33 mouse cellular contexts compared by ENCODE assay signal in the genomic region with DNA sequence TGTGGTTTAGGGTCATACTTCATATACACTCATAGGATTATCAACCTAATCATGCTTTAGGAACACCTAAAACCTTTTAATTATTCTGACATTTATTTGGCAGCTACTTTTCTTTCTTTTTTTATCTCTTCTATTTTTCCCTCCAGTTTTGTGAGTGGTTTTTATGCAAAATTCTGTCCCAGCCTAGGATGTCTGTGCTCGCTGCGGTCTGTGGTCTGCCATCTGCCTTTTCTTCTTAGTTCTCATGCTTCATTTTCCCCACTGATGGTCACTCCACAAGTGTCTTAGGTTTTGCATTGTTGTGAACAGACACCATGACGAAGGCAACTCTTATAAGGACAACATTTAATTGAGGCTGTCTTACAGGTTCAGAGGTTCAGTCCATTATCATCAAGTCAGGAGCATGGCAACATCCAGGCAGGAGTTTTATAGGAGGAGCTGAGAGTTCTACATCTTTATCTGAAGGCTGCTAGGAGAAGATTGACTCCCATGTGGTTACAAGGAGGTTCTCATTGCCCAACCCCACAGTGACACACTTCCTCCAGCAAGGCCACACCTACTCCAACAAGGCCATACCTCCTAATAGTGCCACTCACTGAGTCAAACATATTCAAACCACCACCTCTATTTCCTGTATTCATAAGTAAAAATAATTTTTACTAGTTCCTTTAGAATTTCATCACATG.
"Had no signal": no experiment of that assay in that cellular context is flagged by ENCODE, and none has a peak within 500 bp of the region (broad histone marks: within the 10 kb centered on the region; RNA-seq: fewer than 3 reads in every experiment).

No protein-coding gene starts in this region.

- H3K9me3 ChIP-seq: heart, embryonic 13.5 days; heart, embryonic 15.5 days; hindbrain, embryonic 10.5 days; hindbrain, embryonic 12.5 days; hindbrain, embryonic 13.5 days; hindbrain, embryonic 15.5 days; intestine, embryonic 15.5 days; kidney, embryonic 15.5 days had no signal

- H3K4me1 ChIP-seq: heart, embryonic 13.5 days; heart, embryonic 15.5 days; hindbrain, embryonic 10.5 days; hindbrain, embryonic 12.5 days; hindbrain, embryonic 13.5 days; hindbrain, embryonic 15.5 days; intestine, embryonic 15.5 days; kidney, embryonic 15.5 days had no signal

- ATAC-seq: hindbrain, embryonic 16.5 days; hindbrain, postnatal 0 days; inflammation-experienced regulatory T-cells, adult 6 months; intestine, embryonic 15.5 days; intestine, embryonic 16.5 days; intestine, postnatal 0 days had no signal

- H3K27ac ChIP-seq: heart, embryonic 13.5 days; heart, embryonic 15.5 days; hindbrain, embryonic 10.5 days; hindbrain, embryonic 12.5 days; hindbrain, embryonic 13.5 days; hindbrain, embryonic 14.5 days; hindbrain, embryonic 15.5 days; hindbrain, postnatal 0 days; intestine, embryonic 15.5 days; kidney, embryonic 15.5 days; kidney, postnatal 0 days; layer of hippocampus, adult 2 months; left cerebral cortex, adult 2 months had no signal

- H3K36me3 ChIP-seq: heart, embryonic 13.5 days; heart, embryonic 15.5 days; hindbrain, embryonic 10.5 days; hindbrain, embryonic 12.5 days; hindbrain, embryonic 13.5 days; hindbrain, embryonic 15.5 days; intestine, embryonic 15.5 days; kidney, embryonic 15.5 days had no signal

- H3K27me3 ChIP-seq: heart, embryonic 13.5 days; heart, embryonic 15.5 days; hindbrain, embryonic 12.5 days; hindbrain, embryonic 13.5 days; hindbrain, embryonic 15.5 days; intestine, embryonic 15.5 days; kidney, embryonic 15.5 days had no signal

- H3K9ac ChIP-seq: heart, embryonic 13.5 days; heart, embryonic 15.5 days; hindbrain, embryonic 12.5 days; hindbrain, embryonic 13.5 days; hindbrain, embryonic 14.5 days; hindbrain, embryonic 15.5 days; intestine, embryonic 15.5 days; kidney, embryonic 15.5 days had no signal

- H3K4me3 ChIP-seq: heart, embryonic 13.5 days; heart, embryonic 15.5 days; hindbrain, embryonic 10.5 days; hindbrain, embryonic 12.5 days; hindbrain, embryonic 13.5 days; hindbrain, embryonic 15.5 days; intestine, embryonic 15.5 days; kidney, embryonic 15.5 days; layer of hippocampus, adult 2 months; left cerebral cortex, adult 2 months had no signal

- DNase-seq: heart, postnatal 10 days; heart, postnatal 14 days; heart, postnatal 36 days; heart, postnatal 4 days; kidney, adult 11 months; kidney, adult 18-20 months; kidney, adult 2 months; kidney, adult 8-10 months; kidney, adult 9 months; kidney, postnatal 10 days; kidney, postnatal 14 days; kidney, postnatal 25 days; kidney, postnatal 36 days; kidney, postnatal 4 days; layer of hippocampus, adult 9-11 months; layer of hippocampus, postnatal 36 days had no signal

- H3K4me2 ChIP-seq: heart, embryonic 13.5 days; heart, embryonic 15.5 days; hindbrain, embryonic 12.5 days; hindbrain, embryonic 13.5 days; hindbrain, embryonic 14.5 days; hindbrain, embryonic 15.5 days; intestine, embryonic 15.5 days; kidney, embryonic 15.5 days had no signal
